Mouse (Mus musculus): Measurements from ENCODE around the gene Plekhj1.

The Plekhj1 gene

GRCm38 (mm10) chr10:80817164-80817563, 18.7 kb upstream of the Plekhj1 start:
- ChIA-PET CTCF (interaction anchor here in 3 of 4 experiments (0.6 to 3.2 kb wide), 9 partner anchors 11 to 70 kb away, joined by 3 to 19 read pairs (median 4); no protein-coding TSS in a partner anchor), POLR2A (interaction anchor here in 2 of 4 experiments (0.6 to 4.3 kb wide), 10 partner anchors 8 to 300 kb away, joined by 3 to 24 read pairs (median 4); partner anchors contain the start of genes Amh (in 1 of the 2) and Lingo3 (in 1 of the 2))

- POLR2A ChIA-PET = interaction anchor here in 3 of 4 experiments (0.6 to 4.3 kb wide), 9 partner anchors 9 to 299 kb away, joined by 3 to 24 read pairs (median 4); partner anchors contain the start of gene Amh (in 1 of the 3)
- CTCF ChIA-PET = interaction anchor here in 3 of 4 experiments (0.9 to 3.1 kb wide), 4 partner anchors 42 to 69 kb away, joined by 3 to 17 read pairs (median 4); no protein-coding TSS in a partner anchor
Observed at GRCm38 (mm10) chr10:80816303-80816702, 17.9 kb upstream of the Plekhj1 start.

GRCm38 (mm10) chr10:80814800-80815199, 16.4 kb upstream of the Plekhj1 start:
- ChIA-PET POLR2A (interaction anchor here in 3 of 4 experiments (0.6 to 1.6 kb wide), 8 partner anchors 9 to 347 kb away, joined by 3 to 5 read pairs (median 3); partner anchors contain the start of genes Amh (in 1 of the 3), Gadd45b (in 1 of the 3), Plekhj1 (in 1 of the 3) and Sf3a2 (in 1 of the 3)), CTCF (interaction anchor here in 2 of 4 experiments (0.8 to 1.7 kb wide), 6 partner anchors 9 to 67 kb away, joined by 3 to 8 read pairs (median 4); no protein-coding TSS in a partner anchor)

- ChIA-PET POLR2A (interaction anchor here in 2 of 4 experiments (0.7 to 9.2 kb wide), 5 partner anchors 15 to 31 kb away, joined by 3 to 99 read pairs (median 3); partner anchors contain the start of genes Plekhj1 (in 1 of the 2) and Sf3a2 (in 1 of the 2)), CTCF (interaction anchor here in 2 of 4 experiments (1.3 to 1.7 kb wide), 3 partner anchors 8 to 68 kb away, joined by 3 to 8 read pairs (median 8); no protein-coding TSS in a partner anchor)
Observed at GRCm38 (mm10) chr10:80813366-80813765, 14.9 kb upstream of the Plekhj1 start, which contains the start of gene Jsrp1. TSS of gene Jsrp1 (minus strand) at chr10:80813498.

GRCm38 (mm10) chr10:80812391-80813041, 14.1 kb upstream of the Plekhj1 start:
- ChIA-PET POLR2A (interaction anchor here in 2 of 4 experiments (1.2 to 9.2 kb wide), 3 partner anchors 17 to 30 kb away, joined by 3 to 99 read pairs (median 4); no protein-coding TSS in a partner anchor), CTCF (interaction anchor here in 2 of 4 experiments (1.3 to 1.5 kb wide), 2 partner anchors 68 to 69 kb away, joined by 3 to 8 read pairs; no protein-coding TSS in a partner anchor)

GRCm38 (mm10) chr10:80810084-80810483, 11.7 kb upstream of the Plekhj1 start:
- CTCF ChIA-PET = interaction anchor here (0.6 to 8.6 kb wide), 14 partner anchors 11 to 1793 kb away, joined by 3 to 142 read pairs (median 4); partner anchors contain the start of gene Gng7 (in 1 of the 4)
- POLR2A ChIA-PET = interaction anchor here (0.5 to 9.2 kb wide), 43 partner anchors 9 to 761 kb away, joined by 3 to 99 read pairs (median 5); partner anchors contain the start of genes Ap3d1 (in 1 of the 4), Csnk1g2 (in 1 of the 4), Gadd45b (in 1 of the 4) and Mknk2 (in 1 of the 4)

GRCm38 (mm10) chr10:80808985-80809632, 10.7 kb upstream of the Plekhj1 start:
- POLR2A ChIA-PET = interaction anchor here (0.6 to 9.2 kb wide), 47 partner anchors 8 to 562 kb away, joined by 3 to 99 read pairs (median 5); partner anchors contain the start of genes Plekhj1 (in 2 of the 4), Ap3d1 (in 1 of the 4), Gadd45b (in 1 of the 4) and Mknk2 (in 1 of the 4)
- CTCF ChIA-PET = interaction anchor here in 3 of 4 experiments (0.6 to 8.6 kb wide), 13 partner anchors 9 to 1794 kb away, joined by 3 to 142 read pairs (median 4); partner anchors contain the start of genes Abhd17a (in 1 of the 3) and Tmprss9 (in 1 of the 3)

- CTCF ChIA-PET = interaction anchor here in 3 of 4 experiments (0.6 to 8.6 kb wide), 13 partner anchors 30 to 230 kb away, joined by 3 to 142 read pairs (median 3); partner anchors contain the start of gene Abhd17a (in 1 of the 3)
- POLR2A ChIA-PET = interaction anchor here (0.6 to 9.2 kb wide), 42 partner anchors 8 to 516 kb away, joined by 3 to 99 read pairs (median 6); partner anchors contain the start of genes Plekhj1 (in 2 of the 4), Ap3d1 (in 1 of the 4), Csnk1g2 (in 1 of the 4) and Gadd45b (in 1 of the 4)
Observed at GRCm38 (mm10) chr10:80808099-80808984, 9.9 kb upstream of the Plekhj1 start.

- ChIA-PET POLR2A (interaction anchor here (0.6 to 9.2 kb wide), 57 partner anchors 9 to 639 kb away, joined by 3 to 99 read pairs (median 4); partner anchors contain the start of genes Sf3a2 (in 3 of the 4), Plekhj1 (in 2 of the 4), Ap3d1 (in 1 of the 4) and Csnk1g2 (in 1 of the 4)), CTCF (interaction anchor here in 3 of 4 experiments (0.6 to 8.6 kb wide), 35 partner anchors 11 to 696 kb away, joined by 3 to 142 read pairs (median 5); partner anchors contain the start of genes Lmnb2 (in 1 of the 3) and Timm13 (in 1 of the 3))
Observed at GRCm38 (mm10) chr10:80807057-80807627, 8.7 kb upstream of the Plekhj1 start.

GRCm38 (mm10) chr10:80806341-80807056, 8.1 kb upstream of the Plekhj1 start:
- CTCF ChIA-PET = interaction anchor here (0.8 to 8.6 kb wide), 61 partner anchors 8 to 696 kb away, joined by 3 to 142 read pairs (median 5); partner anchors contain the start of genes Lmnb2 (in 1 of the 4), Slc39a3 (in 1 of the 4) and Timm13 (in 1 of the 4)
- POLR2A ChIA-PET = interaction anchor here in 3 of 4 experiments (0.6 to 9.2 kb wide), 80 partner anchors 8 to 638 kb away, joined by 3 to 99 read pairs (median 4); partner anchors contain the start of genes Sf3a2 (in 3 of the 3), Timm13 (in 3 of the 3), Ap3d1 (in 2 of the 3) and Csnk1g2 (in 2 of the 3)

GRCm38 (mm10) chr10:80805925-80806324, 7.5 kb upstream of the Plekhj1 start:
- CTCF ChIA-PET = interaction anchor here (0.5 to 8.6 kb wide), 95 partner anchors 8 to 1025 kb away, joined by 3 to 142 read pairs (median 4); partner anchors contain the start of genes Ap3d1 (in 1 of the 4), Dot1l (in 1 of the 4), Gadd45b (in 1 of the 4) and Gng7 (in 1 of the 4)
- POLR2A ChIA-PET = interaction anchor here in 3 of 4 experiments (0.6 to 9.2 kb wide), 66 partner anchors 8 to 514 kb away, joined by 3 to 99 read pairs (median 4); partner anchors contain the start of genes Timm13 (in 3 of the 3), Ap3d1 (in 2 of the 3), Csnk1g2 (in 2 of the 3) and Gadd45b (in 2 of the 3)

GRCm38 (mm10) chr10:80805322-80805721, 6.9 kb upstream of the Plekhj1 start:
- ChIA-PET CTCF (interaction anchor here (0.5 to 8.6 kb wide), 92 partner anchors 9 to 1025 kb away, joined by 3 to 142 read pairs (median 4); partner anchors contain the start of genes Ap3d1 (in 1 of the 4), Dot1l (in 1 of the 4), Gadd45b (in 1 of the 4) and Gng7 (in 1 of the 4)), POLR2A (interaction anchor here in 3 of 4 experiments (0.6 to 9.2 kb wide), 64 partner anchors 8 to 513 kb away, joined by 3 to 99 read pairs (median 4); partner anchors contain the start of genes Timm13 (in 3 of the 3), Ap3d1 (in 2 of the 3), Csnk1g2 (in 2 of the 3) and Gadd45b (in 2 of the 3))

GRCm38 (mm10) chr10:80804916-80805315, 6.5 kb upstream of the Plekhj1 start, which contains the start of gene Amh:
TSS of gene Amh (plus strand) at chr10:80805243.
- CTCF ChIA-PET = interaction anchor here (0.7 to 8.6 kb wide), 21 partner anchors 13 to 442 kb away, joined by 3 to 142 read pairs (median 6); no protein-coding TSS in a partner anchor
- POLR2A ChIA-PET = interaction anchor here in 3 of 4 experiments (0.5 to 9.2 kb wide), 30 partner anchors 8 to 308 kb away, joined by 3 to 99 read pairs (median 5); partner anchors contain the start of genes Ap3d1 (in 2 of the 3), Gadd45b (in 2 of the 3), Csnk1g2 (in 1 of the 3) and Mknk2 (in 1 of the 3)

GRCm38 (mm10) chr10:80804340-80804739, 5.9 kb upstream of the Plekhj1 start:
- ChIA-PET CTCF (interaction anchor here in 3 of 4 experiments (0.7 to 8.6 kb wide), 3 partner anchors 57 to 94 kb away, joined by 3 to 142 read pairs (median 4); no protein-coding TSS in a partner anchor), POLR2A (interaction anchor here in 2 of 4 experiments (0.5 to 8.2 kb wide), 6 partner anchors 12 to 125 kb away, joined by 3 to 88 read pairs (median 16); partner anchors contain the start of gene Gadd45b (in 1 of the 2))
